Mouse (Mus musculus): Measurements from ENCODE around the gene Klhl5. TPM values are rescaled to one million over a fixed set of nuclear protein-coding genes. Genes with fewer than 3 reads are reported as not detected.

Gene Klhl5
- total RNA-seq, 2 experiments from 2014 or later: 49.1 to 84.6 TPM

GRCm38 (mm10) chr5:65145499-65146101 is 38.3 kb downstream of the Klhl5 start:
- no peak for ATAC-seq (replicated peaks; ENCODE audit: poor library complexity)

- no peak for ATAC-seq (replicated peaks; ENCODE audit: poor library complexity)
These were observed 39.4 kb downstream of the Klhl5 start for GRCm38 (mm10) chr5:65146749-65147148.

GRCm38 (mm10) chr5:65149706-65150105 is 42.4 kb downstream of the Klhl5 start:
- ATAC-seq (replicated peaks; ENCODE audit: poor library complexity): no peak

GRCm38 (mm10) chr5:65150376-65150955 is 43.1 kb downstream of the Klhl5 start:
- no peak for ATAC-seq (replicated peaks; ENCODE audit: poor library complexity)

GRCm38 (mm10) chr5:65151276-65151675 is 43.9 kb downstream of the Klhl5 start:
- no peak for ATAC-seq (replicated peaks; ENCODE audit: poor library complexity)

GRCm38 (mm10) chr5:65151767-65152166 is 44.4 kb downstream of the Klhl5 start:
- ATAC-seq (replicated peaks; ENCODE audit: poor library complexity): no peak

GRCm38 (mm10) chr5:65154287-65154686 is 46.9 kb downstream of the Klhl5 start:
- no peak for ATAC-seq (replicated peaks; ENCODE audit: poor library complexity)

- ATAC-seq (replicated peaks; ENCODE audit: poor library complexity): peak; percentile 97
These were observed 49.5 kb downstream of the Klhl5 start for GRCm38 (mm10) chr5:65156853-65157252.

GRCm38 (mm10) chr5:65157412-65158381 is 50.4 kb downstream of the Klhl5 start:
- ATAC-seq (replicated peaks; ENCODE audit: poor library complexity): no peak

GRCm38 (mm10) chr5:65158696-65159305 is 51.5 kb downstream of the Klhl5 start:
- no peak for ATAC-seq (replicated peaks; ENCODE audit: poor library complexity)

GRCm38 (mm10) chr5:65163001-65163400 is 55.7 kb downstream of the Klhl5 start:
- ATAC-seq (replicated peaks; ENCODE audit: poor library complexity): no peak

- no peak for ATAC-seq (replicated peaks; ENCODE audit: poor library complexity)
These were observed 56.3 kb downstream of the Klhl5 start for GRCm38 (mm10) chr5:65163489-65164092.

- no peak for ATAC-seq (replicated peaks; ENCODE audit: poor library complexity)
These were observed 62.9 kb downstream of the Klhl5 start for GRCm38 (mm10) chr5:65170206-65170605.

GRCm38 (mm10) chr5:65175035-65175917 is 67.9 kb downstream of the Klhl5 start:
- no peak for ATAC-seq (replicated peaks; ENCODE audit: poor library complexity)

- no peak for ATAC-seq (replicated peaks; ENCODE audit: poor library complexity)
These were observed 68.7 kb downstream of the Klhl5 start for GRCm38 (mm10) chr5:65175918-65176484.

- ATAC-seq (replicated peaks; ENCODE audit: poor library complexity): no peak
These were observed 69.7 kb downstream of the Klhl5 start for GRCm38 (mm10) chr5:65177026-65177514.

GRCm38 (mm10) chr5:65178477-65178876 is 71.1 kb downstream of the Klhl5 start:
- ATAC-seq (replicated peaks; ENCODE audit: poor library complexity): no peak

GRCm38 (mm10) chr5:65181160-65181793 is 73.9 kb downstream of the Klhl5 start:
- ATAC-seq (replicated peaks; ENCODE audit: poor library complexity): no peak

- ATAC-seq (replicated peaks; ENCODE audit: poor library complexity): no peak
These were observed 74.4 kb downstream of the Klhl5 start for GRCm38 (mm10) chr5:65181794-65182169.

Measured in megakaryocyte progenitor cell, adult 5-6 weeks (primary cell).